Mouse (Mus musculus): ENCODE results near the gene Smim14. TPM values are rescaled to one million over a fixed set of nuclear protein-coding genes. Genes with fewer than 3 reads are reported as not detected.
"Not testable (repeated sequence)": the region's sequence is repeated elsewhere in the genome, so short reads cannot be mapped to it uniquely, and the experiment has no call there.

Smim14 gene
- total RNA-seq, 2 experiments from 2014 or later: 162 to 169 TPM

DNA sequence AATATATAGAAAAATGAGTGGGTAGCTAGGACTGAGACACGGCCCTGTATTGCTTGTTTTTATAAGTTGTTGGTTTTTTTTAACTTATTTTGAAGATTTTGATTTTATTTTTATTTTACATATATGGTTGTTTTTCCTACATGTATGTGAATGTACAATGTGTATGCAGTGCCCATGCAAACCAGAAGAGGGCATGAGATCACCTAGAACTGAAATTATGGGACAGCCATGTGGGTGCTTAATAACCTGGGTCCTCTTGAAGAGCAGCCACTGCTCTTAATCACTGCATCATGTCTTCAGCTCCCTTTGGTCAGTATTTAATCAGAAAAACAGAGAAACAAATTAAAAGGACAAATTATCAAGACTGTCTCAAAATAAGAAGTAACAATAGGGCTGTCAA, 15.2 kb downstream of the Smim14 start:
- no peak for DNase-seq

DNA sequence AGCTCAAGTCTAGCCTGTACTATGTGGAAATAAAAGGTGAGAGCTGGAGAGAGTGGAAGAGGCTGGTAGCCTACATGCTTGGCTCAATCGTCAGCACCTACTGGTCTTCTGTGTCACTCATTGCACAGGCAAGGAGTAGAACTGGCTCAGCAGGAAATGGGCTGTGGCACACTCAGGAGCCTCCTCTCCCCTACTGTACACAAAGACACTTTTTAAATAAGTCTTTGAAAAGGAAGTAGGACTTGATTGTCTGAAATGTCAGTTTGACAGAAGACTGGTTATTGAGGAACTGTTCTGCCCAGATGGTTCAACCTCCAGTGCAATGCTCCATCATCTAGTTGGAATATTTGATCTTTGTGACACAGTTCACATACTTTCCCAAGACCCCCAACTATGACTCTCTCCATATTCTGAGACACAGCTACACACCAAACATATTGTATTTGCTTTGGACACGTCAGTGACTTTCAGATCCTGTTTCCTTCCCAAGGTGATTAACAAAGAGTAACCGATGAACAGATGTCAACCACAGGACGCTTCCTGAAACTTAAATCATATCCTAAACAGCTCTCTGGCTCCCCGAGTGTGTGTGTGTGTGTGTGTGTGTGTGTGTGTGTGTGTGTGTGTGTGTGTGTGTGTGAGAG, 22.2 kb downstream of the Smim14 start:
- DNase-seq: no peak

DNA sequence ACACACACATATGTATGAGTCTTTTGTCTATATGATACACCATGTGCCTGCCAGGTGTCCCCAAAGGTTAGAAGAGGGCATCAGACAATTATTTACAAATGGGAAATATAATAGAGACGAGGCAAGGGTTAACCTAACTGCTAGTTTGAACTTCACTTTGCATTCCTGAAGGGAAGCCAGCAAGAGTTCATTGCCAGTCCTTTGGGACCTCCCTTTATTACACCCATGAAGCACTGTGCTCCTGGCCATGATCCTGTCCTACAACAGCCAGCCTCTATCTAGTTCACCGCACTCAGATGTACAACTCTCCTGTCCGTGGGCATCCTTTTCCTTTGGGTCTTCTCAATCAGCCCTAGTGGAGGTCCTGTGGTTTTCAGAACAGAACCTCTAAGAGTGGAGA, 23.5 kb downstream of the Smim14 start:
- DNase-seq: no peak

DNA sequence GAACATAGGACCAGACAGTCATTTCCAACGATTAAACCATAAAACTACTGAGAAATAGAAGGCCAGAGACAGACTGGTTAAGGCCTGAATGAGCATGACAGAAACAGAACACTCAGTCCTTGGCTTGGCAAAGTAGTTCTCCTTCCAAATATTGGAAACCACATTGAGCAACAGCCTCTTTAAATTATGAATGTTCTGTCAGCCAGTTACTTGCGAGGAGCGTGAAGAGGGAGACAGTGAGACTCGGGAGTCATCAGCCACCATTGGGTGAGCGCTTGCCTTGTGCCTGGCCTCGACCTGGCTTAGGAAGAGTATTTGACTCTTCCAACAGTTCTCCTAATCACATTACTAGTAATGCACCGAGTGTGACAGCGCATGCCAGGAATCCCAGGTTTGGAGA, 28.6 kb downstream of the Smim14 start:
- DNase-seq: no peak

DNA sequence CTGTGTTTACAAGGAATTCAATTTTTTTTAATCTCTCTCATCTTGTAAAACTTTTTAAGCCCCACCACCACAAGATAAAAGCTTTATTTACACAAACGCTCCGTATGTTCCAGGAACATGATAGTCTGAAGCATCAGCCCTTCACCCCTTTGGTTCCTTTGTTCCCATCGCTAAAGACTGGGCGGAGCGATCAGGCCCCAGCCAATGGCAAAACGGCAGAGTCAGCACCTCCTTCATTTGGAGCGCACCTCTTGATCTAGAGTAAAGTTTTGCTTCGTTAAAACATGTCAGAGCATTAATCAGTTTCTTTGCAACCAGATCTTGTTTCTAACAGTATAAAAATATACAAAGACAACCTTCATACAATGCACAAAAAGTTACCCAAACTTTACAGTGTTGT, 31.2 kb downstream of the Smim14 start:
- DNase-seq: no peak

DNA sequence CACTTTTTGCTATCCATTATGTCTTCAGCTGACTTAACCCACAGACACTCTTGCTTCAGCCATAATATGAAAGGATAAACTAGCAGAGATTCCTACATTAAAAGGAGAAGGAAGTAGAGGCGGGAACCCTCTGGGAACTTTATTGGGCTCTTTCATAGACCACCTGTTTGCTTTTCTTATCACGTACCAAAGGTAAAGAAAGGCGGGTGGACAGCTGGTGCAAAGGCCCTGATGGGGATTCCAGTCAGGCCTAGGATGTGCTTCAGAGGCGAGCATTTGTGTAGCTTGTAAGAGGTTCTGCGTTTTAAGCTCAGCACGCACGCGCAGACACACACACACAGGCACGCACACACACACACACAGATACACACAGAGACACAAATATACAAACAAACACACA, 35.6 kb downstream of the Smim14 start:
- DNase-seq: no peak

DNA sequence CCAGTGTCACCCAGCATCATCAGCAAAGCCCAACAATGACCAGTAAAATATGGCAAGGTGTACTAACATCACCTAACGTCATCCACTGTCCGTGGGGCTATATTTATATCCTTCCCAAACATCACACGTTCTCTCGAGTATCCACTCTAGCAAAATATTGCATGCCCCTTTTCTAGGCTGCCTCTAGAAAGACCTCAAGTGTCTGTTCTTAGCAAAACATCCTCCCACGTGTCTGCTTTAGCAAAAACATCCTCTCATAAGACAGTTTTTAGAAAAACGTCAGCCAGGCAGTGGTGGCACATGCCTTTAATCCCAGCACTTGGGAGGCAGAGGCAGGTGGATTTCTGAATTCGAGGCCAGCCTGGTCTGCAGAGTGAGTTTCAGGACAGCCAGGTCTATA, 36.8 kb downstream of the Smim14 start:
- DNase-seq: no peak

DNA sequence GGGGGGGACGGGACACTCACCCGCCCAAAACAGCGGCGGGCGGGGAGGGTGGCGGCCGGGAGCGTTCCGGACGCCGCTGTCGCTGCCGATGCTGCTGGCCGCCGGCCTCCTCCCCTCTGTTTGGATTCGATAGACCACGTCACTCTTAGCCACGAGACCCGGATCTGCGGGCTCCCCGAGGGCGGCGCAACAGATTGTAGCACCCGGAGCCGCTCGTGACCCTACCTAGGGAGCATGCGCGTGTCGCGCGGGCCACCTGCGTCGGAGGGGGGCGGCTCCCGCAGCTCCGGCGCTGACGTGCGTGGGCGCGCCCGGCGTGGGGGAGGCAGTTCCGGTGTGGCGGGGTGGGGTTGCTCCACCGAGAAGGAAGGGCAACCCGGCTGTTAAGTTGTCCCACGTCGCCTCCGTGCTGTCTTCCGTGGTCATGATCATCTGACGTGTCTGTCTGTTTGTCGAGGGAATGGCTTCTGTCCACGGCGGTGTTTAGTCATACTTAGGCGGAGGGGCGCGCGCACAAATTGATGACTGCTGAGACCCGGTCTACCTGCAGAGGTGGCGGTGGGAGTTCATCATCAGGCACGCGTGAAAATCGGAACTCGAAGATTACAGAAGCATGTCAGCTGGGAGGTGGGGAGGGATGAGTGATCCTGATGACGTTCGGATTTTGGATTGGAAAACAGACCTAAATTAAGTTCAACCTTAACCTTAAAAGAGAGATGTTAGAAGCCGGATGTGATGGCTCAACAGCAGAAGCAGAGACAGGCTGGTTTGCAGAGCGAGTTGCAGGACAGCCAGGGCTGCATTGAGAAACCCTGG, 44.1 kb downstream of the Smim14 start, which contains the start of gene Gm43552:
Gm43552 (minus strand) TSS at position 118 of the 816 bp plus-strand sequence.
- DNase-seq: peak; percentile 96

DNA sequence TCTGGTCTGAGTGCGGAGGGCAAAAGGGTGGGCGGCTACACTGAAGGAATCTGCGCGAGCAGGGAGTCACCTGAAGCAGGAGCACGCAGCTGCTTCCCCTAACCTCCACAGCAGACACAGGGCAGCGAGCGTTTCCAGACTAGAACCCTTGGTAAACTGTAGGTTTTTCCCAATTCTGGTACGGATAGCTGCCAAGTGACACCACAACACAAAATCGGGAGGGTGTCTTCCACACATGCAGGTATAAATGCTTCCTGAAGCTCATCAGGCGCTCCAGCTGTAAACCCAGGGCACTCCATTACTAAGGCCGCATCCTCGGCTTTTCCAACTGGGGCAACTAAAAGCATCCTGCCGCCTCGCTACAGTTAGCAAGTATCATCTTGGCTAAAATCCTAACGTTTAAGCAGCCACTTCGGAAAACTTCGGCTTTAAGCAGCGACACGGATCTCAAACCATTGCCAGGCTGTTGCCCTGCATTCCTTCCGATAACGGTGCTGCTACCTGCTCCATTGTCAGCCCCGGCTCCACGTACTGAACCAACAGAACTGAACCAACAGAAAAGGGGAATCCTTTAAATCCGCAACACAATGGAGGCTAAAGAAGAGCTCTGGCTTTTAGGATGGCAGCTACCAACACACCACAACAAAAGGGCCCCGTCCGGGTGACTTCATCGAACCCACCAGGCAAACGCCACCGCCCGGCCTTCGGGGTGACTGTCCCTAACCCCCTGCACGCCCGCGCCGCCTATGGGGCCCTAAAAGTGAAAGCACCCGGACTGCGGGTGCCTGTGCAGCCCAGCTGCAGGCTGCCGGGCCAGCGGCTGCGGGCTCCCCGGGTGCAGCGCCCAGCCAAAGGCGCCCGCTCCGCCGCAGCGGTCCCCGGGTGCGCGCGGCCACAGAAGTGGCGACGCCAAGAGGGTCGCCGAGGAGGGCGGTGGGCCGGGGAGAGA, 44.9 kb downstream of the Smim14 start:
- DNase-seq: peak; percentile 56 to 59

DNA sequence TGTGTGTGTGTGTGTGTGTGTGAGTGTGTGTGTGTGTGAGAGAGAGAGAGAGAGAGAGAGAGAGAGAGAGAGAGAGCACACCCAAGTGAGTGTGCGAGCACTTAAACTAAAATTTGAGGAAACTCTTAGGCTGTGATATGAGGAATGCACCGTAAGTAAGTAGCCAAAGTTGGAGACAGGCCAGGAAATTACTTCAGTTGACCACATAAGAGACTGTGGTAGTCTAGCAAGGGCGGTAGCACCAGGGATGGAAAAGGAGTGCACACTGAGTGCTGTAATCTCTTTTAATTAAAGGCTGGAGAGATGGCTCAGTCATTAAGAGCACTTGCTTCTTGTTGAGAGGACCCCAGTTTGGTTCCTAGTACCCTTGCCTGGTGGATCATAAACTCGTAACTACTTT, 47.2 kb downstream of the Smim14 start:
- DNase-seq: no peak

DNA sequence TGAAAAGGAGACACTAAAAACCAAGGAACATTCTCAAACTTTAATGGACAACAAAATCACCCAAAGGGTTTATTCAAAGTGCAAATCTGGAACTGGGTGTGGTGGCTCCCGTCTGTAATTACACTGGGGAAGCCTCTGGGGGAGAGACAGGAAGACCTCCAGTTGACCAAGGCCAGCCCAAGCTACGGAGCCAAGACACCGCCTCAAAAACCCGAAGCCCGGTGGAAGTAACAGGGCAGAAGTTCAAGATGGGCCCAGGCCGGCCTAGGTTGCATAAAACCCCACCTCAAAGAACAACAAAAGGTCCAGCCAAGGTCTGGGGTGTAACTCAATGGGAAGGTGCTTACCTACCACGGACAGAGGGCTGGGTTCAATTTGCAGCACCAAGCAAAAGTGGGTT, 48.3 kb downstream of the Smim14 start:
- no peak for DNase-seq

DNA sequence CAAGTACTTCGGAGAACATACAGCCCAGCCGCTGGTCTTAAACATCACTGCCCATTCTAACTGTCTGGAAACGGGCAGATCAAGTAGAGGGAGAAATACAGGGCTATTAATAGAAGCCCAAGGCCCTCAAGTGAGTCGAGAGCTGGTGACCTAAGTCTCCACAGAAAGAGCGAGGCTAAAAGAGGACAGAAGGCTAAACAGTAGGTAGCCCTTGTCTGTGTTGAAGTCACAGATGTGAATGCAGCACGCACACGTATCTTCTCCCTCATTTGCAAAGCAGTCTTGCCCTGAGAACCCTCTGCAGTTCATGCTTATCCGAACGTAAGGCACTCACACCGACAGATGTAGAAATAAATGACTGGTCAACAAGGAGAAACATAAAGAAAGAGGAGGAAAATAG, 49.6 kb downstream of the Smim14 start:
- DNase-seq: no peak

DNA sequence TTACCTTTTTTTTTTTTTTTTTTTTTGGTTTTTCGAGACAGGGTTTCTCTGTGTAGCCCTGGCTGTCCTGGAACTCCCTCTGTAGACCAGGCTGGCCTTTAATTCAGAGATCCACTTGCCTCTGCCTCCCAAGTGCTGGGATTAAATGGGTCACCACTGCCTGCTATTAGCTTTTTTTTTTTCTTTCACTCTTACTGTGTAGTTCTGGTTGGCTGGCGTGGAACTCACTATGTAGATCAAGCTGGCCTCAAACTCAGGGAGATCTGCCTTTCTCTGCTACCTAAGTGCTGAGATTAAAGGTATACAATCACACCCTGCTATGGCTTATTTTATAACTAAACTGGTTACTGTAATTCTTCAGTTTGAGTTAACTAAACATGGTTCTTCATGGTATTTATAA, 50.5 kb downstream of the Smim14 start:
- DNase-seq: no peak

DNA sequence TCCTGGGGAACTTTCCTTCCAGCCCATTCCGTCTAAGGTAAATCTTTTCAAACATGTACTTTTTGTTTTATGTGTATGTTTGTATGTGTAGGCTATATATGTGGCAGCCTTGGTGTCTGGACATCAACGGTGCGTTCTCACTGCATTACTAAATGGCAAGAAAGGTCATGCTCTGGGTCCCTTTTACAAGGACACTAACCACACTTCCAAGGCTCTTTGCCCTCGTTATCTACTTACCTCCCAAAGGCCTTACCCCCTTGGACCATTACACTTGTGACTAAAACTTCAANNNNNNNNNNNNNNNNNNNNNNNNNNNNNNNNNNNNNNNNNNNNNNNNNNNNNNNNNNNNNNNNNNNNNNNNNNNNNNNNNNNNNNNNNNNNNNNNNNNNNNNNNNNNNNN, 54.0 kb downstream of the Smim14 start:
- DNase-seq: no peak

DNA sequence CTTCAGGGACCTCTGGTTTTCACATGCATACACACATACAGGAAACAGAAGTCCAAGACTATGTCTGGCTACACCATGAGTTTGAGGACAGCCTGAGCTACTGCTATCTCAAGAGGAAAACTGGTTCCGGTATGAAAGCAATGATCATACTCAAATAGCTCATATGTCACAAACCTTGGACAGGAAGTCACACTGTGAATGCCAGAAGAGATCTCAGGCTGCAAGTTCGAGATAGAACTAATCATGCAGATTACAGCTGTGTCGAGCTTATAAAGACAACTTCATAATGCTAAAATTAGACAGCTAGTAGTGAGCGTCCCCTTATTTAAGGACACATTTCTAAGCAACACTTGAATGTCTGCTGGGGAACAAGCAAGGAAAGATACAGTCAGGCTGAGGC, 56.5 kb downstream of the Smim14 start:
- DNase-seq: no peak

DNA sequence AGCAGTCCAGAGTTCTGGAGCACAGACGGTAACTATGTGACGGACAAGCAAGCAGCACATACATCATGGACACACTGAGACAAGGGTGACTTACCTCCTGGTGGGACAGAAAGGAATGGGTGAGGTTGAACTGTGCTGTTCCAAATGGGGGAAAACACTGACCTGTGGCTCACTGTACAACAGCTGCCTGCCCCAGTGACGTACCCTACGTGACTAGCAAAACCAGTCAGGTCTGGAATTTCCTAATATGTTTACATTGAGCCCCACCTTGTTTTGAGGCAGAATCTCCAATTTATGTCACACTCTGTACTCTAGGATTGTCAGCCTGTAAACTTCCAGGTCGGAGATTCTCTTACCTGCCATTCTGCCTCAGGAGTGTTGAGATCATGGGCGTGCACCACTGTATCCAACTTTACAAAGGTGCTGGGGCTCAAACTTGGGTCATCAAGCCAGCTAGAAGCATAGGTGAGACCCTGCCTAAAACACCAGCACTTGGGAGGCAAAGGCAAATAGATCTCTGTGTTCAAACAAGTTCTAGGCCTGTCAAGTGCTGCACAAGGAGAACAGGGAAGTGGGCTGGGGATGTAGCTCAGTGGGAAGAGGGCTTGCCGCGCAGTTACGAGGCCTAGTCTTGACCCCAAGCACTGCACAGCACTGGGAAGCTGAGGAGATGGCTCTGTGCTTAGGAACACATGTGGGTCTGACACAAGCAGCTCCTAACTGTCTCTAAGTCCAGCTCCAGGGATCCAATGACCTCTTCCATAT, 57.1 kb downstream of the Smim14 start:
- no peak for DNase-seq

DNA sequence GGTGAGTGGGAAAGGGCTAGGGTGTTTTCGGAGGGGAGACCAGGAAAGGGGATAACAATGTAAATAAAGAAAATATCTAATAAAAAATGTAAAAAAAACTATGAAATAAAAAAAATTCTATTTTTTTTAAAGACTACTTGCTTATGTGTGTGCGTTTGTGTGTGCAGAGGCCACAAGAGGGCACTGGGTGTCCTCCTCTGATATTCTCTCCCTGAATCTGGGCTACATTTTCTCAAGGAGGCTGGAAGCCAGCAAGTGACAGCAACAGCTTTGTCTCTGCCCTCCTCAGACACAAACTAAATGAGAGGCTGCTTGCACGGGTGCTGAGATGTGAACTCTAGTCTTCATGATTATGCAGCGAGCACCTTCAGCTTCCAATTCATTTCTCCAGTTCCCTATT, 58.8 kb downstream of the Smim14 start:
- DNase-seq: no peak

DNA sequence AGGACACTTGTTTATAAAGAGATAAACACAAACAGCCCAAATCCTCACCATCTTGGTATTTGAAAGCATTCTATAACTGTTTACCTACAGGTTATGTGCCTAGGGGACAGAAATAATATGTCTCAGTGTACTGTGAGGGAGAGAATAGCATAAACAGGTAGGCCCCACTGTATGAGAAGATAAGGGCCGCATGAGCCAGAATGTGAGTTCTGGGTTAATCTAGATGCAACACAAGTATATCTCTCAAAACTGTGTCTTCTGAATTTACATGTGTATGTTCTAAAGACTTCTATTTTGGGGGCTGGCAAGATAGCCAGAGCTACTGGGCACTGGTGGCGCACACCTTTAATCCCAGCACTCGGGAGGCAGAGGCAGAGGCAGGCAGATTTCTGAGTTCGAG, 60.2 kb downstream of the Smim14 start:
- DNase-seq: not testable (repeated sequence)

DNA sequence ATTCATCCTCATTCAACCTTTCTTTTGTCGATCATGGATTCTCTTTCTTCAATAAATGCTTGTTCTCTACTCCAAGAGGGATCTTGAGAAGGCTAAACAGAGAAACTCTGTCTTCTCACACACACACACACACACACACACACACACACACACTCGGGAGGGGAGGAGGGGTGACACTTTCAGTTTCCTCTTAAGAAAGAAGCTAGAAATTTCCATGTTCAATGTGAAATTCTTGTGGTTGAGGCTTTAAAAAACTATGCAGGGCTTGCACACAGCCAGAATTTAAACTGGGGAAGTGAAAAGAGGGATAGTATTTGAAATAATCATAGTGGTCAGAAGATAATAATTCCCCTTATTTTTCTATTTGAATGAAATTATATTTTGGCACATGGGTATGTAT, 61.2 kb downstream of the Smim14 start:
- DNase-seq: no peak

DNA sequence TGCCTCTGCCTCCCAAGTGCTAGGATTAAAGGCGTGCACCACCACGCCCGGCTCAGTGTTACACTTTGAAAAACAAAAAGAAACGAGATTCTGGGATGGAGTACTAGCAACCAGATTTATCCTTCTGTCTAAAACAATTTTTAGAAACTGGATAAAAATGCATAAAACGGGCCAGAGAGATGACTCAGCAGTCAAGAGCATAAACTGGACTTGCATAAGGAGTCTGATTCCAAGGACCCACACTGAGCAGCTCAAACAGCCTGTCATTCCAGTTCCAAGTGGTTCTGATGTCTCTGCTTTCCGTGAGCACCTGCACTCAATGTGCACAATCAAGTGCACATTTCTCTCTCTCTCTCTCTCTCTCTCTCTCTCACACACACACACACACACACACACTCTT, 67.2 kb downstream of the Smim14 start:
- no peak for DNase-seq

DNA sequence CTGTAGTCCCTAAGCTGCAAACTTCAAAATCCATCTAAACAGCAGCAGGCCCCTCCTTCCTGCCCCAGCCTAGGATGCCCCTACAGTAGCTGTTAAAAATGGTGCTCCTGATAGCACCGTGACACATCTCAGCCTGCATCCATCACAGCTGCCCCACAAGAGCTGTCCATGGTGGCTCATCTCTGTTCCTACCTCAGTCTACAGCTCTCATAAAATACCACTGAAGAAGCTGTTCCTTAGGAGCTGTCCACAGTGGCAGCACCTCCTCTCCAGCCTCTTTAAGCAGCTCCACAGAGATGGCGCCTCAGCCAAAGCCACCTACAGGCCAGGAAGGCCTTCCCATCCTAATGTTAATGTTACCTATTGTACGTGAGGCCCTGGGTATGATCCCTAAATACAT, 70.1 kb downstream of the Smim14 start:
- no peak for DNase-seq

DNA sequence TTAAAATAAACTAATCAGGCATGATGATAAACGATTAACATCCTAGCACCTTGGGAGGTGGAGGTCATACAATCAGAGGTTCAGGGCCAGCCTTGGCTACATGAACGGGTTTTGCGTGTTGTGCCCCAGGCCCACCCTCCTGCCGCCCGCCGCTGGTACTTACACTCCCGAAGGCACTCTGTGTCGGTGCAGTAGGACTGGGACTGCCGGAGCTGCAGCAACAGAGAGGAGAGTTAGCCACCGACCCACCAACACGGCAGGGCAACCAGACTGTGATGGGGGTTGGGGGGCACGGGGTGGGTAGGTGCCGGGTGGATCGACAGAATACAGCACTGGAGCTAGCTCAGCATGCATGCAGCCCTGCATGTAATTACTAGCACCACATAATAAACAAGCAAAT, 76.6 kb downstream of the Smim14 start:
- no peak for DNase-seq

Measured in layer of hippocampus, postnatal 36 days (tissue).